Mouse (Mus musculus) MEL (cell line): ENCODE data around the gene Hoxa5. TPM values are rescaled to one million over a fixed set of nuclear protein-coding genes. Genes with fewer than 3 reads are reported as not detected.

Experiments used
- DNase-seq: peaks from one replicate; pipeline ENCODE4 v3.0.0; 2011; ENCODE audit warnings: low read depth, low spot score
- H3K27ac ChIP-seq: 2 replicates; pipeline ENCODE4 v1.5.1; 2012; ENCODE audit warnings: low read depth, mild to moderate bottlenecking, control low read depth, low read length, moderate library complexity; ENCODE audit not compliant: control insufficient read depth
- H3K27me3 ChIP-seq, 2 experiments: fragments of 150-350 bp in 1 of 2; sonication (generic) in 1 of 2; 2 replicates each; pipeline ENCODE4 v1.6.1; 2012; ENCODE audit warnings: low read length in 2 of 2, mild to moderate bottlenecking in 2 of 2, improper control_type of control experiment in 1 of 2, moderate library complexity in 1 of 2; ENCODE audit not compliant: insufficient read depth in 2 of 2, control insufficient read depth in 1 of 2
- H3K36me3 ChIP-seq, 2 experiments: 2 replicates each; pipeline ENCODE4 v1.6.1; 2012 to 2014; ENCODE audit warnings: low read length in 2 of 2, improper control_type of control experiment in 1 of 2, inconsistent platforms in 1 of 2, mild to moderate bottlenecking in 1 of 2; ENCODE audit not compliant: insufficient read depth in 2 of 2, control insufficient read depth in 1 of 2
- H3K4me1 ChIP-seq, 2 experiments: fragments of 150-350 bp in 1 of 2; sonication (generic) in 1 of 2; 2 replicates each; pipeline ENCODE4 v1.6.1; 2012; ENCODE audit warnings: low read length in 2 of 2, improper control_type of control experiment in 1 of 2, mild to moderate bottlenecking in 1 of 2; ENCODE audit not compliant: insufficient read depth in 2 of 2, control insufficient read depth in 1 of 2
- H3K4me3 ChIP-seq, 2 experiments: fragments of 150-350 bp in 1 of 2; sonication (generic) in 1 of 2; 2 replicates each; pipeline ENCODE4 v1.5.1; 2012; ENCODE audit warnings: low read depth in 2 of 2, low read length in 2 of 2, mild to moderate bottlenecking in 2 of 2, moderate library complexity in 2 of 2, control low read depth in 1 of 2, improper control_type of control experiment in 1 of 2; ENCODE audit not compliant: control insufficient read depth in 1 of 2, insufficient read depth in 1 of 2
- H3K79me2 ChIP-seq: 2 replicates; pipeline ENCODE4 v1.6.1; 2012; ENCODE audit warnings: mild to moderate bottlenecking, low read length, moderate library complexity; ENCODE audit not compliant: control insufficient read depth, poor library complexity, insufficient read depth
- H3K9ac ChIP-seq: 2 replicates; pipeline ENCODE4 v1.6.1; 2012; ENCODE audit warnings: low read depth, mild to moderate bottlenecking, control low read depth, low read length, moderate library complexity; ENCODE audit not compliant: control insufficient read depth, poor library complexity, severe bottlenecking
- H3K9me3 ChIP-seq: fragments of 150-350 bp; sonication (generic); replicated peaks from 2 replicates; pipeline ENCODE4 v1.6.1; 2012; ENCODE audit warnings: mild to moderate bottlenecking, low read length, improper control_type of control experiment, moderate library complexity; ENCODE audit not compliant: insufficient read depth
- BHLHE40 ChIP-seq: IDR thresholded peaks from 2 replicates; pipeline ENCODE4 v1.6.1; 2012; ENCODE audit warnings: low read depth, mild to moderate bottlenecking, inconsistent platforms, low read length, improper control_type of control experiment, borderline replicate concordance
- E2F4 ChIP-seq: IDR thresholded peaks from 2 replicates; pipeline ENCODE4 v1.6.1; 2011; ENCODE audit warnings: low read depth, low read length, improper control_type of control experiment, borderline replicate concordance
- EP300 ChIP-seq, 2 experiments: IDR thresholded peaks; 2 replicates each; pipeline ENCODE4 v1.6.1; 2011; ENCODE audit warnings: improper control_type of control experiment in 2 of 2, low read length in 2 of 2, low read depth in 1 of 2, mild to moderate bottlenecking in 1 of 2
- GABPA ChIP-seq: IDR thresholded peaks from 2 replicates; pipeline ENCODE4 v1.6.1; 2012; ENCODE audit warnings: low read depth, mild to moderate bottlenecking, inconsistent platforms, low read length, improper control_type of control experiment, moderate library complexity
- GATA1 ChIP-seq: IDR thresholded peaks from 2 replicates; pipeline ENCODE4 v1.6.1; 2011; ENCODE audit warnings: low read depth, low read length, improper control_type of control experiment
- KAT2A ChIP-seq: conservative IDR thresholded peaks from 2 replicates; pipeline ENCODE4 v1.6.1; 2012; ENCODE audit warnings: low read depth, low read length, improper control_type of control experiment, inconsistent platforms
- MAFK ChIP-seq: IDR thresholded peaks from 2 replicates; pipeline ENCODE4 v1.6.1; 2011; ENCODE audit warnings: low read depth, mild to moderate bottlenecking, low read length, improper control_type of control experiment, borderline replicate concordance
- MAX ChIP-seq: IDR thresholded peaks from 2 replicates; pipeline ENCODE4 v1.6.1; 2011; ENCODE audit warnings: low read length, improper control_type of control experiment
- MAZ ChIP-seq: IDR thresholded peaks from 2 replicates; pipeline ENCODE4 v1.6.1; 2012; ENCODE audit warnings: low read depth, mild to moderate bottlenecking, inconsistent platforms, low read length, improper control_type of control experiment
- NELFE ChIP-seq: IDR thresholded peaks from 2 replicates; pipeline ENCODE4 v1.6.1; 2011; ENCODE audit warnings: low read depth, low read length, improper control_type of control experiment
- RAD21 ChIP-seq: IDR thresholded peaks from 2 replicates; pipeline ENCODE4 v1.6.1; 2011; ENCODE audit warnings: mild to moderate bottlenecking, low read depth, low read length, improper control_type of control experiment
- SMC3 ChIP-seq: IDR thresholded peaks from 2 replicates; pipeline ENCODE4 v1.6.1; 2011; ENCODE audit warnings: low read depth, low read length, improper control_type of control experiment
- ZC3H11A ChIP-seq: IDR thresholded peaks from 2 replicates; pipeline ENCODE4 v1.6.1; 2012; ENCODE audit warnings: low read depth, mild to moderate bottlenecking, inconsistent platforms, low read length, improper control_type of control experiment
- ZKSCAN1 ChIP-seq: IDR thresholded peaks from 2 replicates; pipeline ENCODE4 v1.6.1; 2012; ENCODE audit warnings: low read depth, mild to moderate bottlenecking, inconsistent platforms, low read length, improper control_type of control experiment, moderate library complexity
- ZMIZ1 ChIP-seq: IDR thresholded peaks from 2 replicates; pipeline ENCODE4 v1.6.1; 2012; ENCODE audit warnings: low read depth, mild to moderate bottlenecking, inconsistent platforms, low read length, improper control_type of control experiment, moderate library complexity
- polyA plus RNA-seq, 2 experiments: library from polyadenylated mRNA; stranded (reverse) in 1 of 2; unstranded in 1 of 2; fragments of >175 nt in 1 of 2; fragments of >200 nt in 1 of 2; gene quantifications; 2 replicates each; pipeline versions ENCODE4 v1.2.1 to v1.2.4; 2012; ENCODE audit warnings: low replicate concordance in 2 of 2, low read depth in 1 of 2; ENCODE audit not compliant: insufficient read length in 2 of 2, insufficient read depth in 1 of 2, missing spikeins in 1 of 2
- total RNA-seq: library from RNA; depleted of rRNA; stranded (reverse); fragments of 300-350 nt; gene quantifications from 2 replicates; pipeline ENCODE4 v1.2.3, GENCODE M21; 2012

Hoxa5 gene
- total and polyA plus RNA-seq, 3 experiments = not detected

- no peak for TF ChIP-seq MAFK
- TF ChIP-seq BHLHE40 = no peak
- TF ChIP-seq ZMIZ1 = no peak
- TF ChIP-seq MAX = no peak
- TF ChIP-seq E2F4 = no peak
- DNase-seq = no peak
- Histone ChIP-seq H3K27ac (no peak overlapping the region), H3K9me3 (no peaks in the 10 kb centered on the region), H3K79me2 (no peaks in the 10 kb centered on the region), H3K27me3 (no peaks in the 10 kb centered on the region), H3K9ac (no peak overlapping the region), H3K36me3 (no peaks in the 10 kb centered on the region), H3K4me3 (no peak overlapping the region), H3K4me1 (no peaks in the 10 kb centered on the region)
These were observed 13.0 kb upstream of the Hoxa5 start for GRCm38 (mm10) chr6:52217459-52217768.

- Histone ChIP-seq H3K27ac (no peak overlapping the region), H3K4me3 (no peak overlapping the region), H3K79me2 (no peaks in the 10 kb centered on the region), H3K27me3 (no peaks in the 10 kb centered on the region), H3K9ac (no peak overlapping the region), H3K4me1 (no peaks in the 10 kb centered on the region), H3K9me3 (no peaks in the 10 kb centered on the region), H3K36me3 (no peaks in the 10 kb centered on the region)
- TF ChIP-seq MAZ (no peak), KAT2A (no peak), BHLHE40 (no peak), NELFE (no peak), ZKSCAN1 (no peak), MAX (no peak), SMC3 (no peak), GABPA (no peak), GATA1 (no peak)
- DNase-seq = no peak
These were observed 12.5 kb upstream of the Hoxa5 start for GRCm38 (mm10) chr6:52216691-52217458.

DNA sequence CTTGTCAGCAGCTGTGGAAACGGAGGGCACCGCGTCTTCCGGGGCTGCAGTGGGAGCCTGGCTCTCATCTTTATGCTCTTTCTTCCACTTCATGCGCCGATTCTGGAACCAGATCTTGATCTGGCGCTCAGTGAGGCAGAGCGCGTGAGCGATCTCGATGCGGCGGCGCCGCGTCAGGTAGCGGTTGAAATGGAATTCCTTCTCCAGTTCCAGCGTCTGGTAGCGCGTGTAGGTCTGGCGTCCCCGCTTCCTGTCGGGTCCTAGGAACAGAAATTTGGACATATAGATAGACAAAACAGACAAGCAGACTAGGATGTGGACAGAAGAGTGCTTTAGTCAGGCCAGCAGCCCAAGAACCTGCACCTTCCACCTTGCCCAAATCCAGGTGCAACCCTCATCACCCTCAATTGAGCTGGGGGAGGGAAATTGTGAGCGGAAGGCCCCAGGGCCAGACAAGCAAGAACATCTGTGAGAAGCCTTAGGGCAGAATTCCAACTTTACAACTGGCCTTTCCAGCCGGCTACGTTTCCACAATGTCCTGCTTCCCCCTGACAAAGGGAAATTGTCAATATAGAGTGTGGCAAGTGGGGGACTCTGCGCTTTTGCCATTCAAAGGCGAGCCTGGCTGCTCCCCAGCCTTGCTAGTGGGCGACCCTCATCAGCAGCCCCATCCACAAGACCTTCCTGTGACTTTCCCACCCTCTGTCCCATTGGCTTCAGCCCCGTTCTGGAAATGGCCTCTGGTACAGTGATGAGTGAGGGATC is 11.6 kb upstream of the Hoxa5 start:
- H3K27ac ChIP-seq = no peak overlapping the region

More for the DNA sequence above, 11.6 kb upstream of the Hoxa5 start:
- Histone ChIP-seq H3K27me3 (no peaks in the 10 kb centered on the region), H3K79me2 (no peaks in the 10 kb centered on the region), H3K9ac (no peak overlapping the region), H3K36me3 (no peaks in the 10 kb centered on the region), H3K4me1 (no peaks in the 10 kb centered on the region), H3K4me3 (no peak overlapping the region), H3K9me3 (no peaks in the 10 kb centered on the region)
- TF ChIP-seq EP300 (IDR thresholded peaks at IDR 0.05; ENCODE audit: low read depth in 1 of 2, low read length in 2 of 2) (no peak), SMC3 (no peak), RAD21 (no peak), ZMIZ1 (no peak), ZKSCAN1 (no peak), ZC3H11A (no peak), MAFK (no peak)
- no peak for DNase-seq
